Mouse (Mus musculus) thymus, postnatal 10 days (tissue): Measurements from ENCODE around the gene Ust.

Experiments used
- DNase-seq, 2 experiments: peaks; one replicate each; pipeline ENCODE4 v3.0.0; 2021; ENCODE audit warnings: low spot score in 2 of 2

Gene Ust

DNA sequence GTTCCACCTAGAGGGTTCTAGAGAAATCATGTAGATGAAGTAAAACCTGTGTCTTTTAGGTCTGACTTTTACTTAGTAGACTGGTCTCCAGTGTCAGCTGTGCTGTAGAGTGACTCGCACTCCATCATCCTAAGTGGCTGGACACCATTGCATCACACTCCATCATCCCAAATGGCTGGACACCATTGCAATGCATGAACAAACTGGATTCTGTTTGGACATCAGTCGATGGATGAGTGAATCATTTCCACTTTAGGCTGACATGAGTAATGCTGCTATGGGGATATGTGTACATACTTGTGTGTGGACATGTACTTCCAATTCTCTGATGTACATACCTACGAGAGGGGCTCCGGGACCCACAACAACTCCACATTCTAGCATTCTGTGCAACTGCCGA lies 187.7 kb downstream of the Ust start:
- DNase-seq: no peak

DNA sequence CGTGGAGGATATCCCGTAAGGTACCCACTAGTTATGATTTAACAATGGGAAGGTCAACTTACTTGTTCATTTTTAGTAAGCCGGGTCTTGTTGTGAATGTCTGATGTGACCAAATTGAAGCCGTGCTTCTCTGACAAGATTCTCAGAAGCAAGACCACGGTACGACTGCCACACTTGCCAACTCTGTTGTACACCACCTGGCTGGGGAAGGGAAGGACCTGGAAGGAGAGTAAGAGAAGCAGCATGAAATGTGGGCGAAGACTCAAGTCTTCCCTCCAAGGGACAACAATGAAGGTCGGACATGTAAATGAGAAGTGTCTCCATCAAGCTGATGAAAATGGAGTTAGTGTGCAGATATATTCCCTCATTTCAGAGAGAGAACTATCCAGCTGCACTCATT lies 188.6 kb downstream of the Ust start:
- DNase-seq: no peak

DNA sequence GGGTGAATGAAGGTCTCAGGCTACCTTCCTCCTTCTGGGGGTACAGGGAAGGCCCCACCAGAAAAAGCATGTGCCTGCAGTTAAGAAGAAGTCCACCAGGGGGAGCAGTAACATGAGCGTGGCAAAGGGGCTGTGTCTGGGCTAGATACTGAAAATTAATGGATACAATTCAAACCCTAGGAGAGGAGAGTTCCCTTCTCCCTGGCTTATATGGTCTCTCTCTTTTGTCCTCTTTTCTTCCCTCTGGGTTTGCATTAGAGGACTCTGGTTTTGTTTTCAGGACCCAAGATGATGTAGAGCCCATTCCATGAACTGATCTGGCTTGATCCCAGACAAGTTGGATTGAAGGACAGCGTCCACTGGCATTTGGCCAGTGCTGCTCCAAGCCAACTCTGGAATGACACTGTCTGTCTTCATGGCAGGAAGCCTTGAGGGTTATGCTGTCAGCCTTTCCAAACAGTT lies 195.3 kb downstream of the Ust start:
- peak; percentile 38 to 74 for DNase-seq

DNA sequence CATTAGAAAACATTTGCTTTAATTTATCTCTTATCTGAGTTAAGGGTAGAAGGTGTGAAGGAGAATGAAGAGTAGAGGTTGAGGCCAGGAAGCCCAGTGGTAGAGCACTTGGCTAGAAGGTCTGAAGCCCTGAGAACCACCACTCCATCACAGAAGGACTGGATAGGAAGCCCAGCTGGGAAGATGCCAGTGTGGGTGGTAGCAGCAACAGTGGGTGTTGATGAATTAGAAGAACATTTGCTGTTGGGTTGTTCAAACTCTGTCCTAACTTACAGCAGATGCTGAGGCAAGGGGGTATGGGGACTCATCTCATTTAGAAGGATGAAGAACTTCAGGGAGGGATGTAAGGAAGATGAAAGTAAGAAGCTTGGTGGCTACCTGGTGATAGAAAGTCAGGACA lies 197.9 kb downstream of the Ust start:
- DNase-seq: no peak

DNA sequence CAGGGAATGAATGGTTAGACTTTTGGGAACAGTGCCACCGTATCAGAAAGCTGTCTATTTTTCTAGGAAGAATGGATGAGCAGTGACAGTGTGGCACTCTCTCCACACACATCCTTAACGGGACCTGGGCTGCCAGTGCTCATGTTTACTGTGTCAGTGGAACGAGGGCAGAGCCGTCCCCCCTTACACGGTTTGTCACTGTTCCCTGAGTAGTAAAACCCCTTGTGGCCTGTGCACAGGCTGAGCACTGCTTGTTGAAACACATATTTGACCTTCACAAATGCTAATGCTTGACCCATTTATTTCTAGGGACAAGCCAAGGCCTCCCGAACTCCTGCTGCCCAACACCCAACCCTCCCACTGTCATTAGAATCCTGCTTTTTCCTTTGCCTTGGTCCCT lies 209.2 kb downstream of the Ust start:
- no peak for DNase-seq

DNA sequence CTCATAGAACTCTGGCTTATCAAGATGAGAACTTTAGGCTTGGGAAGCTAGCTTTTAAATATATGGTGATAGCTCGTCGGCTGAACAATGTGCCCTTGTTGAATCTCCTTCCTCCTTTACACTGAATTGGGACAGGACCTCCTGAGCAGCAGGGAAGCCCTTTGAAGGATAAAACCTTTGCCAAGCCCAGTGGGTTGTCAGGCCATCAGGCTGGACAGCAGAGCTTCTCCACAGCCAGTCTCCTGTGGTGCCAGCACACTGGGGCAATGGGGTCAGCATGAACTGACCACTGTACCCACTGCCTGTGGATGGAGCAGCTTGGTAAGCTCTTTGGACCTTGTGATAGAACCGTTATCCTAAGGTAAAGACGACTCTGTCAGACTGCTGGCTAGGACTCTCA lies 214.4 kb downstream of the Ust start:
- no peak for DNase-seq

DNA sequence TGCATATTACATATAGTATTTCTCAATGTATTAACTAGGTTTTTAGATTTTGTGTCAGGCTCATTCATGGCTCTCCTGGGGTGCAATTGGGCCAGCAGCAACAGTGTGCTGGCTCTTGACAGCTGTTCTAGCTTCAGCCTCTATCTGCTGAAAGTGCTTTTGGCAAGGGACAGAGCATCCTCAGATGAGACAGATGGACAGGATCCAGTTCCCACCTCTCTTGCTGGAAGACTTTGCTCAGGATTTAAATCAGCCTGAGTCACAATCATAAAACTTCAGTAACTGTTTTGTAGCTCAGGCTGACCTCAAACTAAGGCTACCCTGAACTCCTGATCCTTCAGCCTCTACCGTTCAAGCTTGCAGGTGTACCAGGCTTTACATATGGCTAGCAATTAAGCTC lies 219.5 kb downstream of the Ust start:
- DNase-seq: no peak

DNA sequence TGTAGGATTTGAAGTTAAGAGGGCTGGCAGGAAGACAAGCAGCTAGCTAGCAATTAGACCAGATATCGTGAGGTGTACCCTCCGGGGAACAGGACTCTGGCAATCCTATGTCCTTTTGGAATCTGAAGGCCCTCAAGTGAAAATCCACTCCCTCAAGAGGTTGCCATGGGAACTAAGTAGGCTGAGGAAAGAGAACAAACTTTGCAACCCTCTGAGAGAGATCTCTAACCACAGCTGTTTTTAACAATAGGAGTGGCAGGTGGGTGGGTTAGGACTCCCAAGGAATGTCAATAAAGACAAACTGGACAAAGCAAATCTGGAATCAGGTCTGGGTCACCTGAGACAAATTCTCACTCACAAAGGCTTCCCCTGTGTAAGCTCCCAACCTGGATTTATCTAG lies 221.4 kb downstream of the Ust start:
- no peak for DNase-seq

DNA sequence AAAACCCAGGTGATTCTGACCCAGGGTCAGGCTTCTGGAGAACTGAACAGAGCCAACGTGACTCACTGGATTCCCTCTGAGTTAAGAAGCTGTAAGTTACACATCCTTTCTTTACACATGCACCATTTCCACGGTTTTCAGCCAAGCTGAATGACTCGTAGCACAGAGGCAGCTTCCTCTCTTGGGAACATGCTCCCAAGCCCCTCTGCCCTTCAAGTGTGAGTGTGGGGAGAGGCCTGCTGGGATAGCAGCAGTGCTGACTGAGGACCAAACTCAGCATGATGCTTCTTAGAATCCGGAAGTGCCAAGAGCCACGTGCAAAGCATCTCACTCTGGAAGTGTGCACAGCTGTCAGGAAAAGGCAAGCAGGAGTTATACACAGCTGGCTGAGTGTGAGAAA lies 228.0 kb downstream of the Ust start:
- DNase-seq: no peak

DNA sequence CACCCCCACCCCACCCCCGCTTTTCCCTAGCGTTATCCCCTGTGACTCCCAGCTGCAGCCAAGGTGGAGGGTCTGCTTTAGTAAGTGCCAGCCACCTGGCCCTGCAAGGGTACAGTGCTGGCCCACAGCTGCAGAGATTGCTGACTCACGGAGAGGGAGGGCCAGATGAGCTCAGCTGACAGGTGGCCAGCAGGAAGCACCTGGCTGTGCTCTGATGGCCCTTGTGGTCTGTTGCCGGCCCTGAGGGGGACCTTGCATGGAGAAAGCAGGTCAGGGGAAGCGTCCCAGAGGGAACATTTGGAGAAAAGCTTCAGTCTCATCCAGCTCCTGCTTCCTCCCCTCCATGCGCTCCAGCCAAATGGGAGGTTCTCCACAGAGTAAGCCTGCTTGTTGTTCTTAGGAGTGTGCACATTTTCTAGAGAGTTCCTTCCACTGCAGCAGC lies 231.3 kb downstream of the Ust start:
- DNase-seq: peak; percentile 9 to 19

DNA sequence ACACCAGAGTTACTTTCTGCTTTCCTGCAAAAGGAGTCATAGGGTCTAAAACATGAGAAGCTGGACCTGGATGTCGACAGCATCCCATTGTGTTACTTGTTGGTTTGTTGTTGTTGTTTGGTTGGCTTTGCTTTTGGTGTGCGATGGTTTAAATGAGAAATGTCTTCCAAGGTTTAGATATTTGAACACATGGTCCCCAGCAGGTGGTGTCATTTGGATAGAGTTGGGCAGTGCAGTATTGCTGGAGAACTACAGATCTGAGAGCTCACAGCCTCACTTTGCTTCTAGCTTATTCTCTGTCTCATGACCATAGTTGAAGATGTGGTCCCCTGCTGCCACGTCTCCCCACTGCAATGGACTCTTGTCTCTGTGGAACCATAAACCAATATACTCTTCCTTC lies 234.6 kb downstream of the Ust start:
- no peak for DNase-seq

DNA sequence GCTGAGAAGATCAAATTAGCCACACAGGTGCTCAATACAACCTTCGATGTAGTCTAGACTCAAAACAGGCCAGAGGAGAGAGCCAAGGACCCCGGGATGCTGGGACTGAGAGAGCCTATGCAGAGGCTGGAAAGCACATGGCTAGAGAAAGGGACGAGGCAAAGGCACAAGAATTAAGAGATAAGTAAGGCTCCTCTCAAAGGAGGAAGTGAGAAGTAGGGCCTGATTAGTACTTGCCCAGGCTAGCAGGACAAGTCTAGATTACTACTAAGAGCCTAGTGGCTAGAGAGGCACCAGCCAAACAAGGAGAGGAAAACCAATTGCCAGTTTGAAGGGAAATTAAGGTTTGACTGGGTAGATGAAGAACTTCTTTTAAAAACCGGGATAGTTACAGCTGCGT lies 241.5 kb downstream of the Ust start:
- DNase-seq: no peak

DNA sequence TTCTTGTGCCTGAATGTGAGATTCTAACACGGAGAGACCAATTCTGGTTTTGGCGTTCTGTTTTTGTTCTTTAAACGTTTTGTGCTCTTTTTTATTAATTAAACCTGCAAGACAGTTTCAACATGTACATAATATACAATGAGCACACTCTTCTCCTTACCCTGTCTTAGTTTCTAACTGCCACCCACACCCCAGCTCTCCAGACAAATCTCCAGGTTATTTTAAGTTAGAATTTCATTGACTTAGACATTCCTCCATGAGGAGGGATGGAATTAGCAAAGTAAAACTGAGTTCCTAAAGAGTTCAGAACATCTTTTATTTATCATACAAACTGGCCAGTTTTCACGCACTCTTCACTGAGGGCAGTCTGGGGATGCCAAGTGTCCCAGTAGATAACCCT lies 248.9 kb downstream of the Ust start:
- DNase-seq: no peak

DNA sequence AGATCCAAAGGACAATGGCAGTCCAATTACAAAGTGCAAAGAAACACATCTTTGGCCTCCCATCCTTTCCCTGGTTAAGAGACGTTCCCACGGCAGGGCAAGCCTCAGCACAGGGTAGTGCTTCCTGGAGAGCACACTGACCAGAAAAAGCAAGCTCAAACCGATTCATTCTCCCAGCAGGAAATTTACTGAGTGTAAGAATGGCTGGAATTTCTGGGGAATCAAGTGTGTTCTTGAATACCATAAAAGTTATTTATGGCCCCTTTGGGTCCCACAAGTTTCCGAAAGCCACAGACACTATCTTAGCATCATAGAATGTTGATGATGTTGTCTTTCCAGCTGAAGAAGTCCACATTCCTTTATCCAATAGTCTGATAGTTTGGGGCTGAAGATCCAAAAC lies 258.9 kb downstream of the Ust start:
- DNase-seq: no peak

DNA sequence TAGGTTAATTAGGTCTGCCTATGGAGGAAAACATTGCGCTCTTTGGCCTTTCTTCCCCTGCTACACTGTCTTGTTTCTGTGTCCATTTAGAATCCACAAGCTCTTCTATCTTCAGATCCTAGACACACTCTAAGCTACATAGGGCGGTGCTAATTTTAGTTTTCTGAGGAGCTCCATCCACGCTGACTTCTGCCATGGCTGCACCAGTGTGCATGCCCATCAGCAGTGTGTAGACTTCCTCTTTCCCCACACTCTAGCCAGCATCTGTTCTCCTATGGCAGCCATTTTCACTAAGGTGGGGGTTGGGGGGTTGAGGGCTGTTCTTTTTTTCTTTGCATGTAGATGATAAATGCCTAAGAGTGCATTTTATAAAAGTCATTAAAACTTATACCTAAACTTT lies 268.6 kb downstream of the Ust start:
- DNase-seq: no peak

DNA sequence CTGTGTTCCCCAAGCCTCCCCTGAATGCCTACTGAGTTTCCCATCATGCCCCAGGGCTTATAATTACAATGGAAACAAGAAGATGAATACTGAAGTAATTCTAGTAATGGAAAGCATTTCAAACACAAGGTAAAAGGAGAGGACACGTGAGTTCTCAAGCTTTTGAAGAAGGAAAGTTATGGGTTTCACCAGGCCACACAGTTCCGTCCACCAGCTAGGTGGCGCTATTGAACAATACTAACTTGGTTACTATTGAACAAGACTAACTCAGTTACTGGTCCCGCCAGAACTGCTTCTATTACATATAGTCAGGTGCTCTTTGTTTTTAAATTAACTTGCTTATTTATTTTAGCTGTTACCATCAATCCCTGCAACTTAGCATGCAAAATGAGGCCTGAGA lies 276.3 kb downstream of the Ust start:
- peak; percentile 42 to 82 for DNase-seq

DNA sequence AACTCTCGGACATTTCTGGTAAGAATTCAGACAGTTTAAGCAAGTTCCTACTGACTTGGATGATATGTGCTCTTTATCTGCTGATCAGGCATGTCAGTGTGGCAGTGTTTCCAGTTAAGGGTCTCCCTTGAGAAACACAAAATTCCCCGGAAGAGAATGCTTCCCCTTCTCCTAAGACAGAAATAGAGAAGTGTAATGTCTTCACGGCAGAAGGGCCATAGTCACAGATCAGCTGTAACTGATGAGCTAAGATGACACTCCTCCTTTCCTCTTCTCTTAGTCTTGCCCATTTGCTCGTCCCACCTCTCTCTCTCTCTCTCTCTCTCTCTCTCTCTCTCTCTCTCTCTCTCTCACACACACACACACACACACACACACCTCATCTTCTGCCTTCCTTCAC lies 277.9 kb downstream of the Ust start:
- DNase-seq: no peak

DNA sequence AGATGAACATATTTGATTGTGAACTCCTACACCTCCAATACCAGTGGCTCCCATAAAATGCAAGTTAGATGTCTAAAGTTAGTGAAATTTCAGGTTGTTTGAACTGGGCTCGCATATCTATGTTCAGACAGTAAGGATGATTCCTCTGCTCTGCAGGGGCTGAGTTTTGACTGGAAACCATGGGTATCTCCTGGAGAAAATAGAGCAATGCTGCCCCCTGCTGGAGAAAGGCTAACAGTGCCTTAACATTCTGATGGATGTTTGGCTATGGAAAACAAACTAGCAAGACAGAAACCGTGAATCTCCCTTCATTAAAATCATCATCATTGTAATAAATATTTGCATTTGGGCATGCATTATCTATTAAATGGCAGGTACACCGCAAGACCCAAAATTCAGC lies 278.4 kb downstream of the Ust start:
- DNase-seq: peak; percentile 65 to 90

DNA sequence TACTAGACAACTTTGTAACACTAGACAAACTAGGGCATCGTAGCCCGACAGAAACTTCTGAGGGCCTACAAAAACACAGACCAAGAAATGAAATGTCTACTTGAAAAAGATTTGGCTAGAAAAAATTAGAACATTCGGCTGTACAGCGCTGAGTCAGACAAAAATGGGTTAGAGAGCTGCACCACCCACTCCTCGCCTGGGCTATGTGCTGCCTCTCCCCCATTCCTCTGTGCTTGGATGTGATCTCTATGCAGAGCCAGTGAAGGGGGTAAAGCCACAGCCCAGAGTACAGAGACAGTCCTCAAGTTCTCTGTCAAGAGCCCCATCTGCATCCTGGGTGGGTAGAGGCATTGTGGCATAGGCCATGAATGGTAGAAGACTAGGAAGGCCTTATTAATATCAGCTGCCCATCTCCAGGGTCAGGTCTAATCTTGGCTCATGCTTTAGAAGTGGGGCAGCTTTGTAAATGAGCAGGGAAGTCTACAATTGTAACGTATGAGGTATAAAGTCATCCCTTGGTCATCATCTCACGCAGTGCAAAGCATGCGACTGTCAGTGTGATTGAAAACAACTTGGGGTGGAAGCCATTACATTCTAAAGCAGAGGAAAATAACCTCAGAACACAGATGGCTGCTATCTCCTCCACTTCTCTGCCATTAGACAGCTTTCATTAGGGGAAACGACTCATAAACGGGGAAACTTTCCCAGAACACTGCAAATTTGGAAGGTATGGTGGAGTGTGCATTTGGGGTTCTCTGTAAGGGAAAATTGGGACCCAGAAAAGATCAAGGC lies 281.6 kb downstream of the Ust start:
- no peak for DNase-seq

DNA sequence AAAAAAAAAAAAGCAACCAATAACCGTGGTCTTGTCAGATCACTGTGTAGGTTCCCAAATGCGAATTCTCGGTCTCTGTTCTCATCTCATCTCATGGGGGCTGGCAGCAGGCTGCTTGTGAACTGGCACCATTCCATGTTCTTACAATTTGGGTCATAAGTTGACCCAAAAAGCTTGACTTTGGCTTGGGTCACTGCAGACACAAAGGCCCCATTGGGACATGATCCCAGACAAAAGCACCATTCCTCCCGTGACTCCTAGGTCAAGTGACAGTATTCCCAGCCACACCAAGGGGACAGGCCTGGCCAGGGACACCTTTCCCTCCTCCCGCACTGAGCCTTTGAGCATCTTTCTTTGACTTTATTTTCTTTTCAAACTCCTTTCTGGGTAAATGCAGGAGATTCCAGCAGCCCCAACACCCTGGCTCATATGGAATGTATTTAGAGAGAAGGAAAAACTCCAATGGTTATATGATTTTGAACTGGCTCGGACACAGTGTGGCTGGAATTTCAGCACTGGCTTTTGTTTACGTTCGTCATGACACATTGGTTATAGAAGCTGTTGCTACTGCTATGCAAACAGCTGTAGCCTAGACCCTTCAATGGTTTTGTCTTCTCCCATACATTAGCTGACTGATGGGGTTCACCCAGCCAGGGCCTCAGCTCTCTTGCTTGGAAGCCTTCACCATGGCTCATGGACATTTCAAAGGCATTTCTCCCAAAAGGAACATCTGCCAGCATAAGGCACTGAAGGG lies 285.3 kb downstream of the Ust start:
- no peak for DNase-seq

DNA sequence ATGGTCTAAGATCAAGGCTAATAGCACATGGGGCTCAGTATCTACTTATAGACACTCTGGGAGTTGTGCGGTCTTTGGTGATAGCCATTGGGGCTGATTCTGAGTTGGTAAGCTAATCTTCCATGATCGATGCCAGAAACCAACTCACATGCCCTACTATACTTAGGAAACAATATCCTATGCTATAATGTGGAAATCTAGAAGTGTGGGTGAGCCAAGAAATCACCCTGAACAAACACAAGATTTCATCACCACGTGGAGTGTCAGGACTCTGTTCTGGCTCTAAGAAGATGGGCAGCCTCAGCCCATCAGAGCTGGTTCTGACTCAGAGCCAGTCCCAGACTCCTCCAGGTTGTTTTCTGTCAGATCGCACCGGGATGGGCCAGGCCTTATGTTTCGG lies 286.1 kb downstream of the Ust start:
- DNase-seq: no peak

DNA sequence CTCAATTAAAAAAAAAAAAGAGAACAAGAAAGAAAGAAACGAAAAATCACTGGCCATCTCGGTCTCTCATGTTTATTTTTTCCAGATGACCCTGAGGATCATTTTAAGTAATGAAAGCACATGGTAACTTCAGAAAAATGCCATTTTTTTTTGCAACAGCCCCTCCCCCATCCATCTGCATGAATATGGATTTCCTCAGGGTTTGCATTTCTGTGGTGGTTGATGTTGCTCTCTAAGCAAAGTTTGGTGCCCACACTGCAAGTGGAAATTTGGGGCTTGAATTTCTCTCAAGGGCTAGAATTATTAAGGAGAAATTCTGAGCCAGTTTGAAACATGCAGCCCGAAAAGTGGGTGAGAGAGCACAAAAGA lies 290.3 kb downstream of the Ust start:
- DNase-seq: no peak

DNA sequence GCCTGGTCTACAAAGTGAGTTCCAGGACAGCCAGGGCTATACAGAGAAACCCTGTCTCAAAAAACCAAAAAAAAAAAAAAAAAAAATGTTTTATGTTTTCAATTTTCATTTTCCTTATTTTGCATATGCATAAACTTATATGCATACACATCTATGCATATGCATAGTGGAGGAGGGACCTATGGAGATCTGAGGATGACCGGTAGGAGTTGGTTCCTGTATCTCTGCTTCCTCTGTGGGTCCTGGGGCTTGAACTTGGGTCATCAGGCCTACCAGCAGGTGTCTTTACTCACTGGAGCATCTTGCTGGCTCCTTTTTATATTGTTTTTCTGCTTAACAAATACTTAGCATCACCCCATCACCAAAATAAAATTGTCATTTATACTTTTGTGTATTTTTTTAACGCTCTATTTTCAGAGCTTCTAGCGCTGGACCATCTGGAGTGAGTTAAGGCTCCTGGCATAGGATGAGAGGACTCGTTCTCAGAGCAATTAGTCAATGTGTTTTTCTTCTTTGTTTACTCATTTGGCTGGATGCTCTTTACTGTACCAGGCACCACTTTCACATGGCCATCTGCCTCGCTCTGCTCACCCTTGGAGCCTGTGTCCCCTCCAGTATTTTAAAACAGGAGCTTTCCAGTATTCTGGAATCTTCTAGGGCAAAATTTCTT lies 290.8 kb downstream of the Ust start:
- no peak for DNase-seq
